Mouse (Mus musculus) kidney, adult 2 months (tissue): Measurements from ENCODE around the gene Gba. TPM values are rescaled to one million over a fixed set of nuclear protein-coding genes. Genes with fewer than 3 reads are reported as not detected.

Experiments
- DNase-seq: peaks from one replicate; pipeline ENCODE4 v3.0.0; 2021
- H3K27ac ChIP-seq: fragments of 200-500 bp; 2 replicates; pipeline ENCODE4 v1.5.1; 2012; ENCODE audit warnings: low read depth, low read length, control low read depth, inconsistent platforms; ENCODE audit not compliant: insufficient read depth
- H3K27me3 ChIP-seq: fragments of 200-500 bp; replicated peaks from 2 replicates; pipeline ENCODE4 v1.6.1; 2012; ENCODE audit warnings: mild to moderate bottlenecking, moderate library complexity, low read length, inconsistent platforms; ENCODE audit not compliant: control insufficient read depth, insufficient read depth
- H3K36me3 ChIP-seq: fragments of 200-500 bp; 2 replicates; pipeline ENCODE4 v1.6.1; 2012; ENCODE audit warnings: mild to moderate bottlenecking, moderate library complexity, low read length, inconsistent platforms; ENCODE audit not compliant: control insufficient read depth, insufficient read depth
- H3K4me1 ChIP-seq: fragments of 200-500 bp; 2 replicates; pipeline ENCODE4 v1.6.1; 2011; ENCODE audit warnings: low read length; ENCODE audit not compliant: control insufficient read depth, insufficient read depth
- H3K4me3 ChIP-seq: fragments of 200-500 bp; 2 replicates; pipeline ENCODE4 v1.5.1; 2011; ENCODE audit warnings: mild to moderate bottlenecking, low read depth, low read length, control low read depth; ENCODE audit not compliant: insufficient read depth
- CTCF ChIP-seq: fragments of 200-500 bp; conservative IDR thresholded peaks from 2 replicates; pipeline ENCODE4 v1.5.1; 2011; ENCODE audit warnings: low read depth, mild to moderate bottlenecking, control low read depth, low read length, moderate library complexity, mixed read lengths; ENCODE audit not compliant: insufficient read depth, insufficient read length
- POLR2A ChIP-seq: fragments of 200-500 bp; IDR thresholded peaks from one replicate; pipeline ENCODE4 v1.6.1; 2011; ENCODE audit warnings: low read depth, low read length, control low read depth
- WGBS: fragments of 180-500 bp; shearing (Covaris S2); methylation state at CpG from one replicate; pipeline ENCODE4 v1.1.7; 2018; 5-methylcytosine and 5-hydroxymethylcytosine counted together
- polyA plus RNA-seq: library from polyadenylated mRNA; depleted of rRNA; stranded (reverse); fragments of >200 nt; gene quantifications from 2 replicates; pipeline ENCODE4 v1.2.3, GENCODE M21; 2012

Gba gene
- polyA plus RNA-seq, 1 experiment, result 61.6 TPM

- peak; percentile 93 for DNase-seq
- no peaks in the 10 kb centered on the region for H3K36me3 ChIP-seq
- TF ChIP-seq CTCF (no peak), POLR2A (peak; percentile 16)
- WGBS, result 5% methylated on average over 41 of the region's 41 CpGs
- peaks cover 9% of the 10 kb centered on the region; the same call in 1 of the 2 replicates for H3K4me1 ChIP-seq
- H3K27me3 ChIP-seq, result no peaks in the 10 kb centered on the region
- peak overlapping the region; percentile 95 for H3K27ac ChIP-seq
- peak overlapping the region; percentile 42 for H3K4me3 ChIP-seq
These were observed 24.8 kb downstream of the Gba start for GRCm38 (mm10) chr3:89227307-89228179.

GRCm38 (mm10) chr3:89228180-89228549, 25.4 kb downstream of the Gba start:
- peak; percentile 95 for DNase-seq
- peak overlapping the region; percentile 73 for H3K4me3 ChIP-seq
- no peaks in the 10 kb centered on the region for H3K27me3 ChIP-seq
- H3K36me3 ChIP-seq, result no peaks in the 10 kb centered on the region
- peaks cover 9% of the 10 kb centered on the region; the same call in 1 of the 2 replicates for H3K4me1 ChIP-seq
- whole genome bisulfite sequencing, result under 1% methylated on average over 20 of the region's 20 CpGs
- peak overlapping the region; percentile 95 for H3K27ac ChIP-seq
- TF ChIP-seq POLR2A (no peak), CTCF (peak; percentile 95)

- Histone ChIP-seq H3K4me1 (peaks cover 9% of the 10 kb centered on the region; the same call in 1 of the 2 replicates), H3K27ac (peak within 1 kb of the TSS; percentile 95), H3K27me3 (no peaks in the 10 kb centered on the region), H3K36me3 (no peaks in the 10 kb centered on the region), H3K4me3 (peak within 1 kb of the TSS; percentile 73)
- DNase-seq, result peak; percentile 49
- TF ChIP-seq CTCF (no peak), POLR2A (peak; percentile 57)
- 39% methylated on average over 10 of the region's 10 CpGs for WGBS
These were observed 26.1 kb downstream of the Gba start, which contains the start of gene Muc1 for GRCm38 (mm10) chr3:89228836-89229235. Gene Muc1 (plus strand): TSS chr3:89229057.

GRCm38 (mm10) chr3:89229276-89229675, 26.5 kb downstream of the Gba start:
- no peak for DNase-seq
- Histone ChIP-seq H3K4me1 (peaks cover 9% of the 10 kb centered on the region; the same call in 1 of the 2 replicates), H3K36me3 (no peaks in the 10 kb centered on the region), H3K4me3 (peak overlapping the region; percentile 73; the same call in 1 of the 2 replicates), H3K27me3 (no peaks in the 10 kb centered on the region), H3K27ac (peak overlapping the region; percentile 61)
- 59% methylated on average over 4 of the region's 4 CpGs for WGBS
- TF ChIP-seq POLR2A (no peak), CTCF (no peak)

- TF ChIP-seq CTCF (no peak), POLR2A (no peak)
- Histone ChIP-seq H3K4me3 (no peak overlapping the region), H3K4me1 (peaks cover 9% of the 10 kb centered on the region; the same call in 1 of the 2 replicates), H3K27ac (no peak overlapping the region), H3K27me3 (no peaks in the 10 kb centered on the region), H3K36me3 (no peaks in the 10 kb centered on the region)
- DNase-seq, result no peak
- WGBS, result 88% methylated on average over 2 of the region's 2 CpGs
These were observed 27.8 kb downstream of the Gba start for GRCm38 (mm10) chr3:89230561-89230960.

GRCm38 (mm10) chr3:89231345-89231744, 28.6 kb downstream of the Gba start:
- Histone ChIP-seq H3K27ac (no peak overlapping the region), H3K4me3 (peak overlapping the region; percentile 9; the same call in 1 of the 2 replicates)

GRCm38 (mm10) chr3:89231772-89232275, 29.1 kb downstream of the Gba start:
- no peak for TF ChIP-seq POLR2A
- no peak for TF ChIP-seq CTCF
- no peak for DNase-seq
- Histone ChIP-seq H3K4me1 (peaks cover 9% of the 10 kb centered on the region; the same call in 1 of the 2 replicates), H3K4me3 (peak overlapping the region; percentile 9; the same call in 1 of the 2 replicates), H3K27me3 (no peaks in the 10 kb centered on the region), H3K36me3 (no peaks in the 10 kb centered on the region), H3K27ac (no peak overlapping the region)
- WGBS, result 72% methylated on average over 16 of the region's 16 CpGs

More at GRCm38 (mm10) chr3:89231345-89231744, 28.6 kb downstream of the Gba start:
- TF ChIP-seq POLR2A (no peak), CTCF (no peak)
- no peaks in the 10 kb centered on the region for H3K27me3 ChIP-seq
- H3K36me3 ChIP-seq, result no peaks in the 10 kb centered on the region
- peaks cover 9% of the 10 kb centered on the region; the same call in 1 of the 2 replicates for H3K4me1 ChIP-seq
- DNase-seq, result no peak
- 55% methylated on average over 7 of the region's 7 CpGs for WGBS
